Mouse (Mus musculus) T-helper 17 cell (primary cell): ENCODE data around the gene Fam129b.

ENCODE experiments used
- in situ Hi-C, 2 experiments: fragments of 300-600 bp; cut with MboI, MseI; formaldehyde crosslinking; loops; 1 replicate in 1 of 2; 2 replicates in 1 of 2; pipeline ENCODE4 v1.15.1; 2025; ENCODE audit warnings: high pct_unique_total_duplicates in 2 of 2

The Fam129b gene

DNA sequence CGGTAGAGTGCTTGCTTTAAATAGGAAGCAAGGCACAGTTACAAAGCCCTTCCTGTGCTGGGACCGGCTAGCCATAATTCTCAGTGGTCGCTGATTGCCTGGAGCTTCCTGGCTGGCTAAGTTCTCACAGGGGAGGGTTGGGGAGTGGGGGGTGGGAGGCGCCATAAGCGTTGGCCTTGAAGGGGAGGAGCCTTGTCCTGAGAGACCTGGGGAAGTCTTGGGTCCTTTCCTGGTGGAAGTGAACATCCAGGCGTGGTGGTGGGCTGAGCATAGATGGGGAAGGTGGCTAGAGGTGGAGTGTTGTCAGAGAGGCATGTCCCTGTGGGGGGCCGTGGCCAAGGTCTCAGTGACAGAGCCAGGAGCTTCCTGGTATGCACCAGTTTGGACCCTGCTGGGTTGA, 8.8 kb downstream of the Fam129b start:
- in situ Hi-C loops = loop anchor here in 1 of 2 experiments (5.0 kb wide), 1 partner anchor 333 kb away; the partner anchor contains the start of gene Angptl2

DNA sequence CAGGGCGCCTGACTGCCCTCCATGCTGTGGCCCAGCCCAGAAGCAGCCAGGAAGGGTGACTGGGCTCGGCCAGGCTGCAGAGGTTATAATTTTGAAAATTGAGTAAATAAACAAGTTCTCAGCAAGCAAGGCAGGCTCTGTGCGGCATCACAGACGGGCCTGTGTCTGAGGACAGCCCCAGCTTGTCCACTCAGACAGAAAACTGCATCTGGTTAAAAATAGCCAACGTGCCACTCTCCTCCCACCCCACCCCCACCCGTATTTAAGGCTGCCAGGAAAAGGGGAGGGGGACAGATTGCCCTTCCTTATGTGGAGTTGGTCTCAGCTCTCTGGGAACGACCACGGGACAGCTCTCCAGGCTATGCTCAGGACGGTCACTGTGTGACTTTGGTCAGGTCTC, 12.1 kb downstream of the Fam129b start:
- in situ Hi-C loops = loop anchor here in 1 of 2 experiments (5.0 kb wide), 1 partner anchor 329 kb away; the partner anchor contains the start of gene Angptl2

DNA sequence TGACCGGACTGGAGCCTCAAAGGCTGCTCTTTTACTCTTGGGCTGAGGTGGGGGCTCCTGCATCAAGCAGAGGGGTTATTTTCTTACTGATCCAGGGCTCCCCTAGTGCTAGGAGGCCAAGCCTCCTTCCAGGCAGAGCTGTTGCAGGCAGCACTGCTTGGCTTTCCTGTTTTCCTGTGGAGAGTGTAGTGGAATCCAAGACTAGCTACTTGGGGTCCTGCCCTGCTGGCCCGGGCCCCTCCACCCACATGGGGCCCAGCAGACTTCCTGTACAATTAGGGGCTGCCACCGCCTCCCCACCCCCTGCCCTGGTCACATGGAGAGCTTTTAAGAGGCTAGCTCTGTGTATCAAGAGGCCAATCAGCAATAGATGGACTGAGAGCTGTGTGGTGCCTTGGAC, 12.6 kb downstream of the Fam129b start:
- in situ Hi-C loops = loop anchor here in 1 of 2 experiments (5.0 kb wide), 1 partner anchor 329 kb away; the partner anchor contains the start of gene Angptl2

DNA sequence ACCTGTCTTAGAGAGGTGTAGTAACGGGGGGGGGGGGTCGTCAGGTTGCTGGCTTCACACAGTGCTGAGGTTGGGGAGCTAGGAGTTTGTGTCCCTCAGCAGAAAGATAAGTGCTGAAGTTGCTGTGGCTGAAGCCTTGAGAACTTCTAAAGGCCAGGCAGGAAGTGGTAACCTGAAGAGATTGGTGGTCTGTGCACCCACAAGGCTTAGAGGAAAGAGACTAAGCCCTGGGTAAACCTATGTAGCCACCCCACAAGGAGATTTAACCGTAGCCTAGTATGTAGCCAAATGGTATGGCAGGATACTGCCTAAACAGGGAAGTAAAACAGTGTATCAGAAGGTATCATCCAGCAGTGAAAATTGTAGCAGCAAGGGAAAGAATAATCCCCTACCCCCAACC, 14.4 kb downstream of the Fam129b start:
- in situ Hi-C loops = no loop called here

DNA sequence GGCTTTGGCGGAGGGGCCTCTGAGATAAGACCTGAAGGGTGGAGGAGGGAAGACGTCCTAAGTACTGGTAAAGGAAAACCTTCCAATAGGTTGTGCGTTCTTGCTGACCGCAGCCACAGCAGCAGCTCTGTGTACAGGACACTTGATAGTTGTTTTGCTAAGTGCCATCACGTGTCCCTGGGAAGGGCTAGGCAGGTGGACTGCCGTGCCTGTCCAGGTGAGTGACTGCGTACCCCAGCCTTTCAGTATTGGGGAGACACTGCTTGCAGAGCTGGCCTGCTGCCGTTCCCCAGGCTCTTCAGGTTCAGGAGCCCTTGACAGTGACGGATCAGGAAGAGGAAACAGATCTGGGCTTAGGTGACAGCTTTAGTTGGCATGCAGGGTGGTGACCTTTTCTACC, 15.4 kb downstream of the Fam129b start:
- in situ Hi-C loops = no loop called here

DNA sequence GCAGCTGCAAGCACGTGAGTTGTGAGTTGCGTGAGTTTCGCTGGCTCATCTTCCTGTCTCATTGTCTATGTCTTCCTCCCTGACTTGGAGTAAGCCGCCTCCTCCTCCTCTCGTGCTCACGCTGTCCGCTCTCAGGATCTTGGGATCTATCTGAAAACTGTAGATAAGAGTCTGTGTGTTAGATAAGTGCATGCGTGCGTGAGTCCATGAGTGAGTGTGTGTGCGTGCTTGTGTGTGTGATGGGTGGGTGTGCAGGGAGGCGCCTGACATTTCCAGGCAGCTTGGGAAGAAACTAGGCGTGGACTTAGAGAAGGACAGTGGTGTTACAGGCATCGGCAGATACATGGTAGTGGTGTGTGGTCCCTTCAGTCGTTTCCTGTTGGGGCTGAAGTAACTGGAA, 16.6 kb downstream of the Fam129b start:
- in situ Hi-C loops = no loop called here

DNA sequence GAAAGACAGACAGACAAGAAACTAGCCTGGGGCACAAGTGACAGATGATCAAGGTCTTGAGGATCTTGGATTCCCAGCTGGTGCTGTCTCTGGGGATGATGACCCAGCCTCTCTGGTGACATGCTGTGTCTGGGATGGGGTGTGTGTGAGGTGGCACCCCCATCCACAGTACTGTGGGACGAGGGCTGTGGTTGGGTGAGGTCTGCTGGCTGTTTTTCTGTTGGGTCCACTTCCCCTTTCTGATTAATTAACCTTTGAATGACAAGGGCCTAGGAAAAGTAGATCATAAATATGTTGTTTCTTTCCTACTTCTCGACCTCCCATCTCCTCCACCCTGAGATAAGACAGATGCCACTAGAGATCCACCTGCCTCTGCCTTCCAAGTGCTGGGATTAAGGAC, 18.2 kb downstream of the Fam129b start:
- in situ Hi-C loops = no loop called here

DNA sequence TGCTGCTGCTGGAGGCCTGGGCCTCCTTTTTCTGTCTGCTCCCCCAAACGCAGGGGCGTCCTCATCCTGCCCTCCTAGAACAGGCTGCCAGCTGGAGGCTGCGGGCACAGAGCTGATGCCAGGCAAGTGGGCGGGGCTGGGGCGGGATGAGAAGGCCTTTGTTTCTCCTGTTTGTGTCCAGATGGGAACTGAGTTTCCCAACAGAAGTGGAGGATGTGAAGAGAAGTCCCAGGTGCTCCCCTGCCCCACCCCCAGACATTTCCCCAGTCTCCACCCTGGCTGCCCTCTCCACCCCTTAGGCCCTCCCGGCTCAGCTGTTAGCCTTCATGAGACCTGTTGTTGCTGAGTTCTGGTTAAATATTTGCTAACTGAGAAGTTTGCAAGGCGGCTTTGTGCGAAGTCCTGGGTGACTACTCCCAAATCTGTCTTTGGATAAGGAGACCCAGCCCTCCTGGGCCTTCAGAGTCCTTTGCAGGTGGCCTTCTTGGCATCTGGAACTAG, 19.7 kb downstream of the Fam129b start:
- in situ Hi-C loops = no loop called here

DNA sequence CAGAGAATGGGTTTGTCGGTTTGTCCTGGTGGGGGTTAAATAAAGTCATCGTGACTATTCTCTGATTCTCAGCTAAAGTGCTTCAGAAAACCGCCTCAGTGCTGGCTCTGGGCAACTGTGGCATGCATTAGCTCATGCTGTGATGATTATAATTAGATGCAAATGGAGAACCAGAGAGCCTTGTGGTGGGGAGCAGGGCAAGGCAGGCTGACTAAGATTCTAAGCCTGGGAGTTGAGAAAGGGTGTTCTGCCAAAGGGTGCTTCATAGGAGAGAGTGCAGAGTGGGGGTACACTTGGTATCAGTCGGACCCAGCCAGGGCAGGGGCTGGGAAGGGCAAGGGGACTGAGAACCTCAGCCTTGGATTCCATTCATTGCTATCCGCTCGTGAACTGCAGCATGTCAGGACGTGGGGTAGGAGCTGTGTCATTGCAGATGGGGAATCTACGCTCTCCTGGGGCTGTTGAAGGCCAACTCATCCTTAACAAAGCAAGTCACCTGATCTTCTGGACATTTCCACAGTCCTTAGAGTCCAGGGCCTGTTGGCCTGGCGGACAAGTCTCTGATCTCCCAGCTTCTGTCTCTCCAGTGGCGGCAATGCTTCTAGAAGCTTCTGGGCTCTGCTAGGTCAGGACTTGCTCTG, 20.7 kb downstream of the Fam129b start:
- in situ Hi-C loops = no loop called here

DNA sequence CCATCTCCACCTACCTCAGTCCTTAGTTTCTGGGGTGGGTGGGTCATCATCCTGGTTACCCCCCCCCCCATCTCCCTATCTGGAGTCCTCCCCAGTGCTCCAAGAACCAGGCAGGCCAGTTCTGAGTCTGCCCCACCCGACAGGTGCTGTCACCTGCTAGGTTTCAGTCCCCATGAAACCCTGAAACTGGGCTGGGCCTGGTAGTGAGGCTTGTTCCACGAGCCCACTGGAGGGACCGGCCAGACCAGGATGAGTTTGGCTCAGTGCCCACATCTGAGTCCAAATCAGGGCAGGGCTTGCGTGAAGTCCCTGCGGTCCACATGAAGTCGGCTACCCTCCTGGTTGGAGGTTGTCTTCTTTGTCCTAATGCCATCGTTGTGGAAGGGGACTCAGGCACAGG, 23.1 kb downstream of the Fam129b start:
- in situ Hi-C loops = no loop called here

DNA sequence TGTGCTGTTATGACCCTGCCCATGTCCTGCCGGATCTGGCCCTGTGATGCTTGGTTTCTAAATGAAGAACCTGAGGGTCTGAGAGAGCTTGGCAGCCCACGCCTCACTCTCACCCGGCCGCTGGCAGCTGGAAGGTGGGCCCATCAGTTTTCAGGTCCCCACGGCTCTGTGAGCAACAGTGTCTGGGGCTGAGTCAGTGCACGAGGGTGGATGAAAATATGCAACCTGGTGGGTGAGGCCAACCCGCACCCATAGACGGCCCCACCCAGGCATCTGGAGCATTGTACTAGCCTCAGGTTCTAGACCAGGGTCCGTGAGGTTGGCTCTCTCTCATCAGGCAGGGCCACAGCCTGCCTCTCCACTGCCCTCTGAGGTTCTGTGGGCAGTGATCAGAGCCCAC, 26.2 kb downstream of the Fam129b start:
- in situ Hi-C loops = no loop called here

DNA sequence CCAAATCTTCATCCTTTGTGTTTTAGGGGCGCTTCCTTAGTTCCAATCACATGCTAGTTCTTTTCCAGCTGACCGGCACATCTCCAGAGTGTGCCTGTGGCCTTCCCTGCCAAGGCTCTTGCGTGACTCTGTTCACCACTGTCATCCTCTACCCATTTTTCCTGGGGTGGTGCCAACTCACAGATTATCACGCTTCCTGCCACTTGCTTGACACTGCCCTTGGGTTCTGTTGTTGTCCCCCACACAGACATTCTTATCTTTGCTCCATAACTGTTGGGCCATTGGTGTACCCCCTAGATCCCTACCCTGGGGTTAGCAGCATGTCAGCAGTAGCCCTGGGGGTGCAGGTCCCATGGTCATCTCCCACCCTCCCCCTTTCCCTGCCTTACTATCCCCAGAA, 27.6 kb downstream of the Fam129b start:
- in situ Hi-C loops = no loop called here

DNA sequence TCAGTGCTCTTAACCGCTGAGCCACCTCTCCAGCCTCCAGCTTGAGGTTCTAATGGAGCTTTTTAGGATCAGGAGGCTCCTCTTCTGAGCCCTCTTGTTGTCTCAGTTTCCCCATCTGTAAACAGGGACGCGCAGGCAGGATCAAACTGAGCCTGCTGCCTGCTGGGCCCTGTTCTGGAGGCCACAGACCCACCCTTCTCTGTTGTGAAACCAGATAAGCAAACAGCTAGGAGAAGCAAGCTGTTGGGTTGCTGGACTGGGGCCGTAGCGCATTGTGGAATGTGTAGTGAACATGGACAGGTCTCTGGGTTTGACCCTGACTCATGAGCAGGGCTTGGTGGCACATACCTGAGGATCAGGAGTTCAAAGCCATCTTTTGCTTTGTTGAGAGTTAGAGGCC, 28.7 kb downstream of the Fam129b start:
- in situ Hi-C loops = no loop called here

DNA sequence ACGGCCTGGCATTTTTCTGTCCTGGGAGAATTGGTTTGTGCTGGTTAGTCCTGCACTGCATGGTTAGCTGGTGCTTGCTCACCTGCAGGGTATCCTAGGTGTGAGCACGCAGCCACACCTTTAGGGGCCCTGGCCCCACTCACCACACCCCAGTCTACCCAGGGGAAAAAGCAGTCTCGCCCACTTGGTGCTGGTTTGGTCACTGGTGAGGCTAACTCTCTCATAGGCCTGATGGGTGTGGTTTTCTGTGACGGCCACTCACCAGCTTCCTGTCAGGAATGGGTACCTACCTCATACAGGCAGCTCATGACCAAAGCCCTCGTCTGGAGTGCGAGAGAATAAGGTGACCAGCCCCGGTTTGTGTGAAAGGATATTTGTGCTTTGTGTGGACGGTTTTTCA, 29.4 kb downstream of the Fam129b start:
- in situ Hi-C loops = no loop called here

DNA sequence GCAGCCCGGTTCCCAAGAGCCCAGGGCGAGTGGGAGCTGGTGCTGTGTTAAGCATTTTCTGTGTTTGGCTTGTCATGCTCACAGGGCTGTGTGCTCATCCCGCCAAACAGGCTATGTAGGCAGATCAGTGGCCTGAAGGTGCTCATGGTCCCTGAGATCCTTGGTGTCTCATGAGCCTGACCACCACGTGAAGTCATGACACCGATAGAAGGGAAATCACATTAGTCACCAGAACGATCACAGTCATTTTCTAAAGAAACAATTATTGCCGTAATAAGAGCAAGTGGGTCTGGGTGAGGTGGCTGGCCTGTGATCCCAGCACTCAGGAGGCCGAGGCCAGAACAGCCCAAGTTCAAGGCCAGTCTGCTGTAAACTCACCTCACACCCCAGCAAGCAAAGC, 31.5 kb downstream of the Fam129b start:
- in situ Hi-C loops = no loop called here

DNA sequence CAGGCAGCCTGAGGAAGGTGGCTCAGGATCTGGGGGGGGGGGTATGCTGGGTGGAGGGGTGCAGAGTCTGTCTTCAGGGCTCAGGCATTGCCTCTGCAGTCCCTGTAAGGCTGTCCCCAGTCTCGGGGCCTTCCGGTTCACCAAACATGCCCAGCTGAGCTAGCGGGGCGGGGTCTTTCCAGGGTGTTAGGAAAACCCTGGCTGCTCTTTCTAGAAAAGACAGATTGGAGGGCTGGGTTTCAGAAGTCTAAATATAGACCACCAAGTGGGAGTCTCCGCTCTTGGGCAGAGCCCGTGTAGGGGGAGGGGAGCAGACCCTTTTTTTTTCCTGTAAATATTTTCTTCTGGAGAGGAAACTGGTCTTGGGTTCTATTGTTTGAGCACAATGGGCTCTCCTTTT, 32.4 kb downstream of the Fam129b start:
- in situ Hi-C loops = no loop called here

DNA sequence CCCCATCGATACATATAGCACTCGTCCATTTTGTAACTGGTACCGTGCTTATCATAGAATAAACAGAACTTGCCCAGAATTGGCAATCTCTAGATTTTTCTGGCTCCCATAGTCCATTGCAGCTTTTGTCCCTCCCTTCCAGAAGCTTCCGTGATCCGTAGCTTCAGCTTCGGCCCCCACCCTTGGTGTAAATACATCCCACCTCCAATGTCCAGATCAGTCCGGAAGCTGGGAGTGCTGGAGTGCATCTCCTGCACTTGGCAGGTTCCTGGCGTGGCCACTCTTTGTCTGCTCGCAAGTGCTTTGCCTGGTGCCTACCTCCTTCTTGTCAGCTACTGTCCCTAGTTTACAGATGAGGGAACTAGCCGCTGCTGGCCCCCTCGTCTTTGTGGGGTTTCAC, 32.9 kb downstream of the Fam129b start:
- in situ Hi-C loops = no loop called here

DNA sequence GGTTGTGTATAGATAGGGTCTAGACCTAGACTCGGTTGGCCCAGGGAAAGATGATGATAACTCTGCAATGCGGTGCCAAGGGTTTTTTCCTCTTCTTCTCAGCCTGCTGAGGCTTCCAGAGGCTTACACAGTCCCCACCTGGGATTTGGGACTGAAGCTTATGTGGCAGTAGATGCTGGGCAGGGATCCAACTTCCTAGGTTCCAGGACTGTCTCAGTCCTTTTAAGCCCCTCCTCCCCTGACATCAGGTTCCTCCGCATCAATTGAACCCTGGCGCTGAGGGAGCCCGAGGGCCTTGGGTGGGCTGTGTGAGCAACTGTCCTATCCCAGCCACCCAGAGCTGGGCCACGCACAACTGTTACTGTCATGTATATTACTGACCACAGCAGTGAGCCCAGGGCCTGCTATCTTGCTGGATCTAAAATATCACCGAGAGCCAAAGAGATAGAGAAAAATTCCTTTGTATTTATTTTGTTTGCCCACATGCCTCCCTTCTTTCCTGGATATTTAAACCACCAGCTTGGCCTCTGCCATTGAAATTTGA, 35.8 kb downstream of the Fam129b start:
- in situ Hi-C loops = no loop called here

DNA sequence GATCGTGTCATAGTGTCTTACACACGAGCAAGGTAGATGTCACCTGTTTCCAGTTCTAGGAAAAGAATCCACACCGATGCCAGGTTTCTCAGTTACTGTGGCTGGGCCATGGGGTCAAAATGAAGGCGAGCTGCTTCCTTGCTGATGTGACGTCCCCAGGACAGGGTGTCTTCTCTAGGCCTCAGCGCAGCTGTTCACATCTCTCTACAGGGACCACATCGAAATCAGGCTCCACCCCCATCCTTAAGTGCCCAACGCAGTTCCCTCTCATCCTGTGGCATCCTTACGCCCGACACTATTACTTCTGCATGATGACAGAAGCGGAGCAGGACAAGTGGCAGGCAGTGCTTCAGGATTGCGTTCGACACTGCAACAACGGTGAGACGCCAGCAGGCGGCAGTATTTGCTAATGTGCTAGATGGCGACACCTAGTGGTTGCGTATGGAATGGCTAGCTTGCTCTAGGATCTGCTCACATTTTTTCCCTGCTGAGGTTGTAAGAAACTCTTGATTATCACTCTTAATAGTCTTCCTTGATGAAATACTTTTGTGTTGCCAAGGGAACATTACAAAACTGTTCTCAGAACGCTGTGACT, 36.4 kb downstream of the Fam129b start:
- in situ Hi-C loops = no loop called here

DNA sequence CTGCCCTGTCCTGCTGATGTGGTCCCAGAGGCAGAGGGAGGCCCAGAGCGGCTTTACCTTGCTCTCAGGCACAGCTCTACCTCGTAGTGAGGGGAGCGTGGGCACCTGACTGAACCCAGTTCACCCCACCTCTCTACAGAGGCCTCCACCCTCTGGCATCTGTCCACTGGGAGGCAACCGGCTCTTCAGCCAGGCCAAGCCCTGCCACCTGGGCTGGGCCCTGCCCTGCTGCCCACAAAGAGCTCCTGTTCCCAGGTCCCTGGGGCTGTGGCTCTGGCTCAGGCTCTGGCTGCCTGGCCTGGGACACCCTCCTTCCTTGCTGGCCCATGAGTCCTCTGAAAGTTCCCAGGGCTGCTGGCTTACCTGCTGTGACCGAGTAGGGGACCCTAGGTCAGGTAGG, 38.4 kb downstream of the Fam129b start:
- in situ Hi-C loops = no loop called here

DNA sequence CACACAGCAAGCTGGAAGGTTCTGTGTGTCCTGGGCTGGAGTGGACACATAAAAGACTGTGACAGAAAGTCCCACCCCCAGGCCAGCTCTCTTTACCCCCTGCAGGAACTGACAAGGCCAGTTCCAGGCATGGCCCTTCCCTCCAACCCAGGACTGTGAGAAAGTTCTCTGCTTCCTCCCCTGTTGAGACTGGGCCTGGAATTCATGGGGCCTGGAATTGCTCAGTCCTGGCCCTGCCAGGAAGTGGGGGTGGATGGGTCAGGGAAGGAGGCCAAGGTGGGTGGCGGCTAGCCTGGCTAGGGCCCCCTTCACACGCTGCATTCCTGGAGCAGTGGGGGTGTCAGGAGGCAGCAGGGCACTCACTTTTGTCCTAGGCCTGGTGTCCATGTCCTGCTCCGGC, 39.0 kb downstream of the Fam129b start:
- in situ Hi-C loops = no loop called here

DNA sequence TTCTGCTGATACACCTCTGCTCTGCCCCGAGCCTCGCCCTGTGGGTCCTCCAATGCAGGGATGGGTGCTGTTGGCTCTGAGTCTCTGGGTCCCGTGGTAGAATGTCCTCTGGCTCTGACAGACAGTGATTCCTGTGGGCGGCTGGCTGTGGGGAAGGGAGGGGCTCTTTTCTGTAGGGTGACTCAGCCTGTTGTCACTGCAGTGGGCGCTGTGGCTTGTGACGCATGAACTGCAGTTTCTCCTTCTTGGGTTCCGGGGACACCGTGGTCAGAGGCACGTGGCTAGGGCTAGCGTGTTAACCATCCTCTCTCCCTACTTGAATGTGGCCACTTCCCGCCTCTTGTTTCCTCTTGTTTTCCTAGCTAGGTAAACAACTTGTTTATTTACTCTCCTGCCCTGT, 41.6 kb downstream of the Fam129b start:
- in situ Hi-C loops = no loop called here

DNA sequence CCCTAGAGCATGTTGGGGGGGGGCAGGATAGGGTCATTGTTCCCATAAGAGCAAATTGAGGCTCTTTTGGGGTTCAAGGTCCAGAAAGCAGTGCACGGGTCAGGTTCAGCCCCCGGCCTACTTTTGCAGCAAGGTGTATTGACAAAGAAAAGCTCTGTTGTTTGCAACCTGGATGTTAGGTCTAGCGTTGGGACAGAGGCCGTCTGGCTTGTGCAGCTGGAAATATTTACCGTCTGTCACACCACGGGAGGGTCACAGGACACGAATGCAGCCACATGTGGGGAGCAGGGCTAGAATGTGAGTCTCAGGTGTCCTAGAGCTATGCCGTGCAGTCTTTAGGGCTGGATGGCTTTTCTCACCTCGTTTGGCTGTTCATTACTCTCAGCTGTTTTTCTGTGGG, 42.5 kb downstream of the Fam129b start:
- in situ Hi-C loops = no loop called here
